Mouse (Mus musculus) activated CD4-positive, CD25-positive, alpha-beta regulatory T cell, adult 4 months (primary cell): ENCODE measurements around the gene Dhrs2. TPM values are rescaled to one million over a fixed set of nuclear protein-coding genes. Genes with fewer than 3 reads are reported as not detected.

Source experiments
- ATAC-seq: one replicate; pipeline ENCODE4 v1.8.0; 2017
- polyA plus RNA-seq, 2 experiments: library from polyadenylated mRNA; unstranded; fragments of 100-300 nt; shearing (Covaris generic); gene quantifications; one replicate each; pipeline ENCODE4 v1.2.1; 2017

The Dhrs2 gene
- not detected for polyA plus RNA-seq

DNA sequence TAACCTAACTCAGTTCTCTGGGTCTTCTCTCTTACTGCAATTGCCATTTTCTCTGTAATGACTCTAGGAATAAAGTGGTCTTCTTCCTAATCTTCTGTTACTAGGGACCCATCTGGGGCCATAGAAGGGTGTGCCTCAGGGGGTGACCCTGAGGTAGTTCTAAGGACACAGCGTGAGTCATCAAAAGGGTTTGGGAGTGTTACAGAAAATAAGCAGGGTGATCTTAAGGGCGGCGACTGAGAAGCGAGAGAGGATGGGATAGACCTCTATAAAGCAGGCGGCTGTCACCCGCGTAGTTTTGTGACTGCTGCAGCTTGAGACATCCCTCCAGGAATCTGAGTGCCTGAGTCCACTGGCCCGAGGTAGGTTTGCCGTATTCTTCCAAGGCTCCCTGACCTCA lies at the start of gene Dhrs2:
Gene Dhrs2 (plus strand): TSS at position 301 of the 400 bp plus-strand sequence.
- no peak for ATAC-seq

DNA sequence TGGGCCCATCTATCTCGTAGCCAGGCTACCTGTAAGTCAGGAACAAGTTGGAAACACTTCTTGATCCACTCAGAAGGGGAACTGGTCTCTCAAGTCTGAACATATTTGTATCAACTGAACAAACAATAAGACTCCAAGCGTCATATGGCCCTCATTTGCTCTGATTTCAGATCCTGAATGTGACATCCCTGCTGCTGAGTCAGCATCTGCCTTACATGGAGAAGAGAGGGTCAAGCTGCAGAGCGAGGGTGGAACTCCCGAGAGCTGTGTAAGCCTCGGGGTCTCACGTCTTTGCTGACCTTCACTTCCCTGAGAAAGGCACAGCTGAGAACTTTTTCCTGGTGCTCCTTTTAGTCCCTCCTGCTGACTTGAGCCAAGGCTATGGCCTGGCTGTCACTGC lies 47.6 kb upstream of the Dhrs2 start:
- ATAC-seq = no peak

DNA sequence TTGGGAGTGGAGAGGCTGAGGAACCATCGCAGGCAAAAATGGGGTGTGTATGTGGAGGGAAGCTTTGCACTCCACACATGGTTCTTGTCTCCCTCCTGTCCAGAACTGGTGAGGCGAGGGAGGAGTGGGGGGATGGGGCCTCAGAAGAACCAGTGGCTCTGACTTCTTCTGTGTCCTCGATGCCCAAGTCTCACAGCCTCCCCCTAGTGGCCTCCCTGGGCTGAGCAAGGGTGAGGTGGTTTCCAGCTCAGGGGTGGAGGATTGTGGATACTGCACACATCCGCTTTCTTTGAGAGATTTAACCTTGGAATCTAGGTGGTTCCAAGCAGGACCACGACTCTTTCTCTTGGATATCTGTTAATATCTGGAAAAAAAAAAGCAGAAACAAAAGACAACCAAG lies 44.5 kb upstream of the Dhrs2 start:
- ATAC-seq = no peak

DNA sequence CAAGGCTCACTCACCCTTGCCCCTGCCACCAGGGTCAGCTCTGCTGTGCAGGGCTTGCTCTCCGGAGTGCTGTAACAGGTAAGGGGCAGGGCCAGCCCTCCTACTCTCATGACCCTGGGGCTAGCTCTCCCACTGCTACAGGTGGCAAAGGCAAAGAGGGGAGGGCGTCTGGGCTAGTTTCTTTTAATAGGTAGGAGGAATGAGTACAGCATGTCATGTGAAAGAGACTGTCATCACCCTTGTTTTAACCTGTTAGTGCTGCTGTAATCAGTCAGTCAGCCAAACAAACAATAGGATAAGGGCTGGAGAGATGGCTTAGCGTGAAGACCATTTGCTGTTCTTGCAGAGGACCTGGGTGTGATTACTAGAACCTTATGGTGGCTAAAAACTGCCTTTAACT lies 40.9 kb upstream of the Dhrs2 start:
- ATAC-seq = no peak

- no peak for ATAC-seq
Measured at GRCm38 (mm10) chr14:55183231-55183630, 38.6 kb upstream of the Dhrs2 start.

DNA sequence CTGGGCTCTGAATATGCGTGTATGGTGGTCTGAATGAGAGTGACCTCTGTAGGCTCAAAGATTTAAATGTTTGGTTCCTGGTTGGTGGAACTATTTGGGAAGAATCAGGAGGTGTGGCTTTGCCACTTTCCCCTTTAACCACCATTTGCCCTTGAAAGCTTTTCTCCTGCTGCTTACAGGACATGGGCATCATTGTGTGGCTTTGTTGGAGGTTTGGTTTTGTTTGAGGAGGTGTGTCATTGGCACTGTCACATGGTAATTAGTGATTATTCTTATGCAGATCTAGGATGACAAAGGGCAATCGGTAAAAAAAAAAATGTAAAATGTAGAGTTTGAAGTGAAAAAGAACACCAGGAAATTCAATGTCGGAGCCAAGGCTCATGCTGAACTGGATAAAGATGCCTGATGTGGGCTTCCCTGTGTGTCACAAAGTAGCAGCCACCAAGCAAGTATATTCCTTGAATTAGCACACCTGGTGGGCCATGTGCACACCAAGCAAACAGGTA lies 37.1 kb upstream of the Dhrs2 start:
- ATAC-seq = no peak

GRCm38 (mm10) chr14:55188491-55188890 lies 33.3 kb upstream of the Dhrs2 start:
- ATAC-seq = no peak

DNA sequence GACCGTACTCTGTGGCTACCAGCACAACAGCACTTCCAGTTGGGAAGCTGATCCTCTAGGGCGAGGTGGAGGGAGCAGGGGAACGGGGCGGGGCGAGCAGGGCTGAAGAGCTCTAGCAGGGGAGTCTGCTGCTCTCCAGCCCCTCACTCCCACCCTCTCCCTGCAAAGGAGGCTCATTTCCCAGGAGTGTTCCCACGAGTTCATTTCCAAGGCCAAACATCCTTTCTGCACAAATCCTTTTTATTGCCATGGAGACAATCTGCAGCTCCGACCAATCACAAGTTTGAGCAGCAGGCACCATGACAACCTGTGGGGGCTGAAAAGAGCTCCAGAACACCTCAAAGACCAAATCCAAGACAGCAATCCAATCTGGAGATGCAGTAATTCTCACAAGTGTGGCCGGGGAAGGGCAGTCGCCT lies 32.4 kb upstream of the Dhrs2 start:
- ATAC-seq = no peak

DNA sequence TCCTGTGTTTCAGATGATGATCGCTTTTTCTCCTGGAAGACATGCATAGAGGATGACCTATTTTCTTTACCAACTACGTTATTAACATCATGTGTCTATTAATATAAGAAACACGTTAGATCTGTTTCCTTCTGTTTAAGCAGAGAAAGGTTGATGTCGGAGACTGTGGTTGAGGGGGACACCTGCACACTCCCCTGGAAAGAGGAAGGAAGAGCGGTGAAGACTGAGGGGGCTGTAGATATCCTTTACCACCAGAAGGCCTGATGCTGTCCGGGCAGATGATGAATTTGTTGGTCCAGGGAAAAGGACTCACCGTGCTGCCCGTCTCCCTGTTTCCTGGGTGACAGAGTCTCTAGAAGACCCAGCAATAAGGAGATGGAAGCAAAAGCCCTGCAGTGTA lies 28.5 kb upstream of the Dhrs2 start:
- no peak for ATAC-seq

DNA sequence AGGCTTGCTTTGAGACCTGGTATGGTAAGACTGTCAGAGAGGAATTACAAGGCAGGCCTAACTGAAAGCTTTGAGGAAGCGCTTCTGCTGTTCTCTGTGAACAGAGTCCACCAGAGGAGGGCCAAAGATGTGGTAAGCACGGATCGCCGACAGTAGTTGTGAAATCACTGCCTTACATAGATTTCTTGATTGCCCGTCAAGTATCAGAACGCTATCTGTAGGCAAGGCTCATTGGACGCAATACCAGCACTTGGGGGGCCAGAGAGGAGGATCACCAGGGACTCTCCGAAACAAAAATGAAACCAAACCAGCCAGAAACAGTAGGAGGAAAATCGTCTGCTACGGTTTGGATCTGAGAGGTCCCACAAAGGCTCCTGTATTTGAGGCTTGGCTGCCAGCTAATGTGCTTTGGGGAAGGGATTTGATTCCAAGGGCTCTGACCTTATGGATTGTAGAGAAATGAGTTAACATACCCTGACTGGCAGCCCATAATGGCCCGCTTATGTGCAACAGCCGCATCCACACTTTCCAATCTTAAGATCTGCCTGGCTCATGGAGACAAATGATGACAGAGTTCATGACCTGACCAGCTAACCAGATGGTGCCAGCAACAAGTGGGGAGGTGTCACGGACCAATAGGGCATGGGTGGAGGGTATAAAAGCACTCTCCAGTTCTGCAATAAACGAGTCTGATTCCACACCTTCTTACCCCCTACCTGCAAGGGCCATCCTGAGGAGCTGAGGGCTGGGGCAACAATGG lies 27.8 kb upstream of the Dhrs2 start:
- peak; percentile 86 for ATAC-seq

DNA sequence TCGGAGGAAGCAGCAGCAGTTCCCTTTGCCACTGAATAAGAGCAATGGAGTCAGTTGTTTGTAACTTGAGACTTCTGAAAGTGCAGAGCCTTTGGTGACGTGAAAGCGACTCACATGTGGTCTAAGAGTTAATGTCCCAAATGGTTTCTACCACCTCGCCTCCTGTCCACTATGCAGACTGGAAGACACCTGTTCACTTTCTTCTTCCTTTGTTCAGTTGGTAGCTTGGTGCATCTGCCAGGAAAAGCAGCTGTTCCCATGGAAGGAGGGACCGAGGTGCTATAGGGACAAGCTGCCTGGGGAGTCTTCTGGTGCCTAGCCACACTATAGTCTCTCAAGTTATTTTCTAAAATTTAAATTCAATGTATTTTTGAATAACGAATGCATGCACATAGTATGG lies 27.0 kb upstream of the Dhrs2 start:
- no peak for ATAC-seq

DNA sequence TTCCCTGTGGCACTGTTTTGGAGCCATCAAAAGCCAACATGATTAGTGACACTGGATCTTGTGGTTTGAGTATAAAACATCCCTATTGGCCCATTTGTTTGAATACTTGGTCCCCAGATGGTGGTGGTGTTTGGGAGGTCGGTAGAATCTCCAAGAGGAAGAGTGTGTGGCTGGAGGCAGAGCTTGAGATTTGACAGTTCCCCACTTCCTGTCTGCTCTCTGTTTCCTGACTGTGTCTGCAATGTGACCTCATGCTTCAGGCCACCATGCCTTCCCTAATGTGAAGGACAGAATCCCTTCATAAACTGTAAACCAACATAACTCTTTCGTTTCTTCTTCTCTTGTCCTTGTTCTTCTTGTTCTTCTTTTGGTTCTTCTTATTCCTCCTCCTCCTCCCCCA lies 24.7 kb upstream of the Dhrs2 start:
- no peak for ATAC-seq

- no peak for ATAC-seq
Measured at GRCm38 (mm10) chr14:55198187-55198586, 23.6 kb upstream of the Dhrs2 start.

- no peak for ATAC-seq
Measured at GRCm38 (mm10) chr14:55204544-55204943, 17.3 kb upstream of the Dhrs2 start.

DNA sequence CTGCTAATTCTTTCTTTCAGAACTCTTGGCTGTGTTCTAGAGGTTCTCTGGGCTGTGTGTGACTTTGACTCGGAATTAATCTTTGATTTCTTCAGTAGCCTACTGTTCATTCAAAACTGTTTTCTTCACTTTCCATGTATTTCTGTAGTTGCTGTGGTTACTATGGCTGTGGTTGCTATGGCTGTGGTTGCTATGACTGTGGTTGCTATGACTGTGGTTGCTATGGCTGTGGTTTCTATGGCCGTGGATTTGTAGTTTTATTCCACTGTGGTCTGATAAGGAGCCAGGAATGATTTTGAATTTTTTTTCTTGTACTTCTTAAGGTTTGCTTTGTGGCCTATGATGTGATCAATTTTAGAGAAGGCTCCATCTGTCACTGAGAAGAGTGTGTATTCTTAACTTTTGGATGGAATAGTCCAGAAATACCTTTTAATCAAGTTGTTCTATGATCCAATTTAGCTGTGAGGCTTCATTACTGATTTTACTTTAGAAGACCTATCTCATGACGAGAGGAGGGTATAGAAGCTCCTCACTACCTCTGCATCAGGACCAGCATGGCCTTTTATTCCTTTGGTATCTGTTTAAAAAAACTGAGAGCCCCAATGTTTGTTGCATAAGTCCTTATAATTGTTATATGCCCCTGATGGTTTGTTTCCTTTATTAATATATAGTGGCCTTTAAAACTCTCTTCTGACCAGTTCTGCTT lies 16.6 kb upstream of the Dhrs2 start:
- no peak for ATAC-seq

DNA sequence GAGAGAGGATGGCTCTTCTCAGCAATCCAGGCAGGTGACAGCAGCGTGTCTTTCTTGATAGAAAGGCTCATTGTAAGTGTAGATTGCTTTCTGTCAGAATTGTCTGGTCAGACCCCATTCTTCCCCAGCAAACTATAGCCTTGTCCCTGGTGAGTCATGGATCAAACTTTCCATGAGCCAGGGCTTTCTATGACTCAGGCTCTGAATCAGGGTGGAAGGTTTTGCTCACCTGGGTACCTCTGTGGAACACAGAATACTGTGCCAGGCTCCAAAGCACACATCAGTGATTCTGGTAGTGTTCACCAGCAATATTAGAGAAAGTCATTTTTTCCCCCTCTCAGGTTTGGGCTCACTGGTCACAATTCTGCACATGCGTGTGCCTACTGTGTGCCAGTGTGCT lies 13.5 kb upstream of the Dhrs2 start:
- ATAC-seq = no peak

DNA sequence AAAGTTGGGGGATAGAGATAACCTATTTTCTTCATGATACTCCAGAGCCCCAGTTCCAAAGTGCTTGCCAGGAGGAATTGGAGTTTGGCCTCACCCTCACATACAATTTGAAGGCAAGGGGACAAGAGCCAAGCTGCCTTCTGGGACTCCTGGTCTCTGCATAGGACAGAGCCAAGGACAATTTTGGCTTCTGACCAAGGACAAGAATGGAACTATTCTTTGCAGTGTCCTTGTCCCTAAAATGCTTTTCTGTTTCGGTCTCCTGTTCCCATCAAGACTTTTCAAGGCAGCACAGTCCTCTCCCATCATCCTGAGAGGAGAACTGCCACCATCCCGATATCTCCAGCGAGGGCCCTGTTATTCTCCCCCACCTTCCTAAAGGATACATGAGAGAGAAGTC lies 8.2 kb upstream of the Dhrs2 start:
- no peak for ATAC-seq

- no peak for ATAC-seq
Measured at GRCm38 (mm10) chr14:55214507-55214906, 7.3 kb upstream of the Dhrs2 start.

GRCm38 (mm10) chr14:55223172-55223571 lies 1.4 kb downstream of the Dhrs2 start:
- ATAC-seq = no peak

DNA sequence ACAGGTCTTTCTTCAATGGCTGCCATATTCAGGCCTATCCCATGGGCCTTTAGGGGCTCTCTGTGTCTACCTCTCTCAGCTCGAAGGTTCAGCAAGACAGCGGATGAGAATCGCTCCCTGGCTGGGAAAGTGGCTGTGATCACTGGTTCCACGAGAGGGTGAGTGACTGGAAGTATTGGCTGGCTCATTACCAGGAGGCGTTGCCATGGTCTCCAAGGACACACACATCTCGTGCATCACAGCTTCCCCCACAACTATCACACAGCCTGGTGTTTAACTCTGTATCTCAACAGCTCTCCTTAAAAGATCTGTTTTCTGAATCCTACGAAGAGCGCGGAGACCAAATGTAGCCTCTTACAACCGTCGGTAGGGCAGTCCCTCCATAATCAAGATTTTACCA lies 12.8 kb downstream of the Dhrs2 start:
- no peak for ATAC-seq

GRCm38 (mm10) chr14:55236685-55237084 lies 14.9 kb downstream of the Dhrs2 start:
- ATAC-seq = no peak

GRCm38 (mm10) chr14:55242664-55243063 lies 20.9 kb downstream of the Dhrs2 start:
- no peak for ATAC-seq

GRCm38 (mm10) chr14:55247181-55247580 lies 25.4 kb downstream of the Dhrs2 start:
- no peak for ATAC-seq

DNA sequence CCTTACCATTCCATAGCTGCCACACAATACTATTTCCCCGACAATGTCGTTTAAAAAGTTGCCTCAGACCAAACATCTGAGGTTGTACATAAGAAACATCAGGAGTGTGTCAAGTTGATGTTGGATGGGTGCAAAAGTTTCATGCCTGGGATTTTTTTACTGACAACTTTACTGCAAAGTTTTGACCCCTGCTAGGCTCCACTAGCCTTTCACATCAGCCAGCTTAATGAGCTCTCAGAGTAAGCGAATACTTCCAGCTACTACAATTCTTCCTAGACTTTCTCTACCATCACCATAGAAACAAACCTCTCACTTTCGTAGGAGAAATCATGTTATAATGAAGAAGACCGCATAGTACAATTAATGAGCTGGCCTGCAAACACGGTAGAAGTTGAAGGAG lies 26.5 kb downstream of the Dhrs2 start:
- no peak for ATAC-seq
